Mouse (Mus musculus) E14TG2a.4 (cell line): ENCODE measurements at regions not wholly inside any gene's neighbourhood (a gene's known extent, or its start where the extent isn't known, plus 50 kb on each side); places are given as distances from the start of the nearest gene placed in this dataset.

Experiments used
- H3K27me3 ChIP-seq: 2 replicates; pipeline ENCODE4 v1.6.1; 2014; ENCODE audit warnings: low read length, control low read depth; ENCODE audit not compliant: insufficient read depth
- H3K36me3 ChIP-seq: 2 replicates; pipeline ENCODE4 v1.6.1; 2014; ENCODE audit warnings: low read length, control low read depth; ENCODE audit not compliant: insufficient read depth
- H3K4me1 ChIP-seq: replicated peaks from 2 replicates; pipeline ENCODE4 v1.6.1; 2014; ENCODE audit warnings: low read depth, low read length, control low read depth
- H3K4me3 ChIP-seq: replicated peaks from 2 replicates; pipeline ENCODE4 v1.5.1; 2014; ENCODE audit warnings: mild to moderate bottlenecking, low read length
- H3K9me3 ChIP-seq: 2 replicates; pipeline ENCODE4 v1.6.1; 2014; ENCODE audit warnings: low read length, control low read depth
- CTCF ChIP-seq: conservative IDR thresholded peaks from 2 replicates; pipeline ENCODE4 v1.5.1; 2014; ENCODE audit warnings: low read length
- NANOG ChIP-seq: IDR thresholded peaks from 2 replicates; pipeline ENCODE4 v1.6.1; 2014; ENCODE audit warnings: borderline replicate concordance, low read length, mixed read lengths
- POU5F1 ChIP-seq: IDR thresholded peaks from 2 replicates; pipeline ENCODE4 v1.6.1; 2014; ENCODE audit warnings: low read length, borderline replicate concordance

DNA sequence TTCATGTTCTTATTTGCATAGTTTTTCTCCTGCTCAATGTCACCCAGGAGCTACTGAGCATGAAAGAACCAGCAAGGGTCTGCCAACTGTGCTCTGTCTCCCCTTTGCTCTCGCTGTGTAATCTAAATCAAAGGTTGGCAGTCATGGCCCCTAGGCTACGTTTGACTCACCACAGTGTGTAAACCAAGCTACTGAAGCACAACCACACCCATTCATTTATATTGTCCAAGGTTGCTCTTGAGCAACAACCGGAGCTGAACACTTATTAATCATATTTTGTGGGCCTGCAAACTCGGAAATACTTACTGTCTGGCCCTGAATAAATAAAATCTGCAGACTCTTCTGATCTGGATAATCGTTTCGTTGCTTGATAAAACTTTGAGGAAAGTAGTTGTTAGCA, 826.3 kb downstream of the Efna5 start:
- Histone ChIP-seq H3K4me1 (peaks cover 20% of the 10 kb centered on the region), H3K9me3 (peaks cover 19% of the 10 kb centered on the region), H3K36me3 (peaks cover 8% of the 10 kb centered on the region; the same call in 1 of the 2 replicates), H3K27me3 (no peaks in the 10 kb centered on the region), H3K4me3 (no peak overlapping the region)
- TF ChIP-seq CTCF (no peak), POU5F1 (no peak), NANOG (no peak)

DNA sequence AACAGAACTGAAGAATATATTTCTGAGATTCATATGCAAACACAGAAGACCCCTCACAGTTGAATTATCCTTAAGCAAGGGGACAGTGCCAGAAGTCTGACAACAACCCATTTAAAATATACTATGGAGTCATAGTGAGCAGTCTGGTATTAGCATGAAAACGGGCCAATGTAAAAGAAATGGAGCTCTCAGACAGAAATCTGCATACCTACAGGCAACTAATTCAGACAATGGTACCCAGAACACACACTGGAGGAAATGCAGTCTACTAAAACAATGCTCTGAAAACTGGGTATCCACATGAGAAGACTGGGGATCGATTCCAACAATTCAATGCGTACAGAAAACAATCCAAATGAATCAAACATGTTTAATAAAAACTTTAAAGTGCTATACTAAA, 832.1 kb downstream of the Efna5 start:
- H3K9me3 ChIP-seq: peaks cover 26% of the 10 kb centered on the region
- peaks cover 11% of the 10 kb centered on the region; the same call in 1 of the 2 replicates for H3K36me3 ChIP-seq
- H3K4me3 ChIP-seq: no peak overlapping the region
- H3K4me1 ChIP-seq: peaks cover 10% of the 10 kb centered on the region
- TF ChIP-seq CTCF (no peak), NANOG (peak; percentile 85), POU5F1 (peak; percentile 32; the same call in 1 of the 2 replicates)
- H3K27me3 ChIP-seq: no peaks in the 10 kb centered on the region

DNA sequence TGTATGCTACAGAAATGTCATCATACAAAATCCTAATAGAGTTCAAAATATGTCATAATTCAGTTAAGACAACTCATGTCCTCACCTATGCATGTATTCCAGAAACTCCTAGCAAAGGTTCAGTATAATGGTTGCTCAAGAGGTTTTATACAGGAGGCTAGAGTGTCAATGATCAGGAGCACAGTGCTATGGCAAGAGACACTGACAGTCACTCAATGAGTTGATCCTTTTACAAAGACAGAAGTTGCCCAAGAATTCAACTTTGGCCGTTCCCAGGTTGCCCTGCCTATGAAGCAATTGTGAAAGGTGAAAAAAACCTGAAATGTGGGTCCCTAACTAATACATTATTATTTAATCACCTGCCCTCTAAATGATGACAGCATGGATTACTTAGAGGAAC, 850.5 kb downstream of the Efna5 start:
- TF ChIP-seq POU5F1: no peak
- TF ChIP-seq NANOG: no peak
- TF ChIP-seq CTCF: no peak
- no peaks in the 10 kb centered on the region for H3K4me1 ChIP-seq
- no peak overlapping the region for H3K4me3 ChIP-seq
- H3K27me3 ChIP-seq: no peaks in the 10 kb centered on the region
- no peaks in the 10 kb centered on the region for H3K36me3 ChIP-seq
- H3K9me3 ChIP-seq: no peaks in the 10 kb centered on the region
